ENCODE assay signal across 8 mouse cellular contexts in genomic region chr11:104232141-104233061, GRCm38 (mm10). TPM values are rescaled to one million over a fixed set of nuclear protein-coding genes. Genes with fewer than 3 reads are reported as not detected.
DNase-seq lines count a peak whose midpoint lies in the region; ATAC-seq and TF ChIP-seq lines count a peak whose summit lies in the region.

No protein-coding gene starts in this region.

- TF ChIP-seq CTCF in liver, embryonic 14.5 days (IDR thresholded peaks at IDR 0.05; ENCODE audit: low read depth) = no peak
- no peak for TF ChIP-seq CTCF in olfactory bulb, adult 2 months (IDR thresholded peaks at IDR 0.05; ENCODE audit: insufficient read depth, low read depth, low read length)

- H3K27me3 ChIP-seq in heart, embryonic 14.5 days (ENCODE audit: control insufficient read depth, insufficient read depth, low read length) = peaks cover 56% of the 10 kb centered on the region
- peaks cover 58% of the 10 kb centered on the region for H3K27me3 ChIP-seq in liver, embryonic 14.5 days (ENCODE audit: control insufficient read depth, insufficient read depth, low read length)

- no peaks in the 10 kb centered on the region for H3K36me3 ChIP-seq in heart, embryonic 14.5 days (ENCODE audit: control insufficient read depth, insufficient read depth, low read length)
- no peaks in the 10 kb centered on the region for H3K36me3 ChIP-seq in liver, embryonic 14.5 days (replicated peaks; ENCODE audit: control insufficient read depth, insufficient read depth, low read depth)

- 1% methylated on average over 72 of the region's 72 CpGs for WGBS in heart, embryonic 14.5 days
- WGBS in liver, embryonic 14.5 days (ENCODE audit: insufficient replicate concordance) = 2% methylated on average over 67 of the region's 72 CpGs
- WGBS in olfactory bulb, adult 2 months = under 1% methylated on average over 72 of the region's 72 CpGs

- H3K27ac ChIP-seq in heart, embryonic 14.5 days (replicated peaks in 1 of 2; ENCODE audit: control insufficient read depth in 1 of 2, insufficient read depth in 1 of 2, low read depth in 2 of 2, low read length in 2 of 2) = no peak overlapping the region
- no peak overlapping the region for H3K27ac ChIP-seq in liver, embryonic 14.5 days
- H3K27ac ChIP-seq in olfactory bulb, adult 2 months (ENCODE audit: insufficient read depth, low read depth, low read length) = peak overlapping the region; percentile 93

- peak overlapping the region; percentile 72 to 78 for H3K4me3 ChIP-seq in heart, embryonic 14.5 days (ENCODE audit: control insufficient read depth in 1 of 2, insufficient read depth in 1 of 2, low read depth in 1 of 2, low read length in 2 of 2)
- H3K4me3 ChIP-seq in liver, embryonic 14.5 days (ENCODE audit: insufficient read depth in 1 of 2, low read depth in 2 of 2, low read length in 2 of 2) = peak overlapping the region in 1 of 2 experiments; percentile 27; a peak in 2 of 4 replicates
- peak overlapping the region; percentile 93 for H3K4me3 ChIP-seq in olfactory bulb, adult 2 months (ENCODE audit: insufficient read depth, low read depth, low read length)

- no peak for TF ChIP-seq POLR2A in olfactory bulb, adult 2 months (IDR thresholded peaks at IDR 0.05; ENCODE audit: insufficient read depth, low read depth, low read length)

- peak overlapping the region; percentile 79 for H3K9ac ChIP-seq in heart, embryonic 14.5 days (ENCODE audit: low read length)
- no peak overlapping the region for H3K9ac ChIP-seq in liver, embryonic 14.5 days (replicated peaks)

- H3K4me1 ChIP-seq in heart, embryonic 14.5 days (ENCODE audit: control insufficient read depth in 2 of 2, insufficient read depth in 2 of 2, low read length in 2 of 2) = peaks cover 2 to 12% of the 10 kb centered on the region in 2 experiments; a peak in 3 of 4 replicates
- peaks cover 0 to 3% of the 10 kb centered on the region in 2 experiments; a peak in 1 of 4 replicates for H3K4me1 ChIP-seq in liver, embryonic 14.5 days (replicated peaks; ENCODE audit: control insufficient read depth in 2 of 2, insufficient read depth in 2 of 2, low read length in 1 of 2)
- H3K4me1 ChIP-seq in olfactory bulb, adult 2 months (ENCODE audit: control insufficient read depth, insufficient read depth, low read length) = peaks cover 31% of the 10 kb centered on the region

- H3K4me2 ChIP-seq in heart, embryonic 14.5 days (ENCODE audit: low read length) = peak overlapping the region; percentile 93
- peak overlapping the region; percentile 71 for H3K4me2 ChIP-seq in liver, embryonic 14.5 days (ENCODE audit: low read depth)

- ATAC-seq in heart, embryonic 14.5 days (ENCODE audit: insufficient number of reproducible peaks, insufficient read depth, low FRiP score, low read depth) = no peak
- ATAC-seq in liver, embryonic 14.5 days (ENCODE audit: insufficient read depth) = no peak

- H3K9me3 ChIP-seq in heart, embryonic 14.5 days (ENCODE audit: control insufficient read depth, low read length) = no peaks in the 10 kb centered on the region
- H3K9me3 ChIP-seq in liver, embryonic 14.5 days (ENCODE audit: control insufficient read depth, low read length) = no peaks in the 10 kb centered on the region

- TF ChIP-seq EP300 in liver, embryonic 14.5 days (IDR thresholded peaks at IDR 0.05; ENCODE audit: low read depth) = no peak

- DNase-seq in urinary bladder, adult 2 months (ENCODE audit: low spot score) = peak; percentile 30
- no peak for DNase-seq in urinary bladder, postnatal 4 days (ENCODE audit: low spot score in 2 of 2)
- DNase-seq in embryo, embryonic 9.5 days (ENCODE audit: extremely low spot score) = peak; percentile 42
- peak; percentile 55 for DNase-seq in kidney, postnatal 10 days
- no peak for DNase-seq in liver, embryonic 14.5 days (ENCODE audit: low read depth in 3 of 3, low spot score in 3 of 3)
- DNase-seq in adipocyte (ENCODE audit: low spot score) = no peak

RNA-seq across cellular contexts. Expression of gene Mapt, which starts 1.2 kb away (rescaled TPM):
- 1.5 and 2.7 TPM in 2 replicates for polyA plus RNA-seq in urinary bladder, adult 2 months (2012; rRNA removed)
- polyA plus RNA-seq in heart, embryonic 14.5 days (2014; fragmentation: Nextera tagmentation; extraction: Ambion mirVana) = 0.42 and 0.85 TPM in 2 replicates
- 0.17 and 0.42 TPM in 2 replicates for polyA plus RNA-seq in liver, embryonic 14.5 days (2012; rRNA removed)
- polyA plus RNA-seq in liver, embryonic 14.5 days (2014; fragmentation: Nextera tagmentation; extraction: Ambion mirVana) = 0.20 and 0.43 TPM in 2 replicates
- polyA plus RNA-seq in olfactory bulb, adult 2 months (2012; ENCODE audit: insufficient read depth, insufficient read length, low replicate concordance, missing spikeins) = 637 TPM in 1 of 2 replicates, not detected in the other

RNA-seq across cellular contexts. Expression of gene Sppl2c, which starts 46.3 kb away (rescaled TPM):
- not detected in 2 replicates for polyA plus RNA-seq in urinary bladder, adult 2 months (2012; rRNA removed)
- polyA plus RNA-seq in heart, embryonic 14.5 days (2014; fragmentation: Nextera tagmentation; extraction: Ambion mirVana) = not detected in 2 replicates
- not detected in 2 replicates for polyA plus RNA-seq in liver, embryonic 14.5 days (2012; rRNA removed)
- not detected in 2 replicates for polyA plus RNA-seq in liver, embryonic 14.5 days (2014; fragmentation: Nextera tagmentation; extraction: Ambion mirVana)
- not detected in 2 replicates for polyA plus RNA-seq in olfactory bulb, adult 2 months (2012; ENCODE audit: insufficient read depth, insufficient read length, low replicate concordance, missing spikeins)

Comparison
In these comparisons a context has a peak if more than half of its experiments do, and no peak if none do; other contexts are left out.
1. DNase-seq: peak in urinary bladder, adult 2 months (single experiment), embryo, embryonic 9.5 days (single experiment) and kidney, postnatal 10 days (single experiment); none in urinary bladder, postnatal 4 days (0 of 2), liver, embryonic 14.5 days (0 of 3) and adipocyte (single experiment).